Mouse (Mus musculus): ENCODE results near the gene Rbbp6. TPM values are rescaled to one million over a fixed set of nuclear protein-coding genes. Genes with fewer than 3 reads are reported as not detected.

The Rbbp6 gene
- polyA plus RNA-seq, 1 experiment from 2014 or later = 24.9 TPM

DNA sequence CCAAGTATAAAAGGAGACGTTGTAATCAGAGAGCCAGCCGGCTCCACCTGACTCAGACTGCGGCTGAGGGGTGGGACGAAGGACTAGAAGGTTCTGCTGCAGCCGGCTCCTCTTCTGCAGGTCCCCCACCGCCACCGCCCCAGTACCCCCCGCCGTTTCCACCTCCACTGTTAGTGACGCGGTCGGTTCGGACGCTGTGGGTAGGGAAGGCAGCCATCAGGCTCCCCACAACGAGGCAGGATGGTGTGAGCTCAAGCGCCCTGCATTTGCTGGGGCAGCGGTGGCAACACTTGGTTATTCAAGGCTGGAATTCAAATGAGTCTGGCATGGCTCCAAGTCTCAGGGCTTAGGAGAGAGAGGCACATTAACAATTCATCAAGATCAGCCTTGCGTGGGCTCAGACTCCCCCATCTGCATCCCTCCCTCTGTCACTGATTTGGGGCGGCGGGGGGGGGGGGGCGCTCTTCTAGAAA is 65.3 kb downstream of the Rbbp6 start:
- Histone ChIP-seq H3K4me3 (peak overlapping the region; percentile 60), H3K36me3 (no peaks in the 10 kb centered on the region), H3K27me3 (ENCODE audit: low read depth, poor library complexity, severe bottlenecking) (peaks cover 11% of the 10 kb centered on the region), H3K27ac (replicated peaks) (peak overlapping the region; percentile 92), H3K9me3 (replicated peaks) (0 out of 2 replicates have a peak, but pooled peaks cover 4% of the 10 kb centered on the region), H3K4me1 (peaks cover 26% of the 10 kb centered on the region)
- peak; percentile 71 for DNase-seq (ENCODE audit: low spot score)
- WGBS = 1% methylated on average over 21 of the region's 21 CpGs

DNA sequence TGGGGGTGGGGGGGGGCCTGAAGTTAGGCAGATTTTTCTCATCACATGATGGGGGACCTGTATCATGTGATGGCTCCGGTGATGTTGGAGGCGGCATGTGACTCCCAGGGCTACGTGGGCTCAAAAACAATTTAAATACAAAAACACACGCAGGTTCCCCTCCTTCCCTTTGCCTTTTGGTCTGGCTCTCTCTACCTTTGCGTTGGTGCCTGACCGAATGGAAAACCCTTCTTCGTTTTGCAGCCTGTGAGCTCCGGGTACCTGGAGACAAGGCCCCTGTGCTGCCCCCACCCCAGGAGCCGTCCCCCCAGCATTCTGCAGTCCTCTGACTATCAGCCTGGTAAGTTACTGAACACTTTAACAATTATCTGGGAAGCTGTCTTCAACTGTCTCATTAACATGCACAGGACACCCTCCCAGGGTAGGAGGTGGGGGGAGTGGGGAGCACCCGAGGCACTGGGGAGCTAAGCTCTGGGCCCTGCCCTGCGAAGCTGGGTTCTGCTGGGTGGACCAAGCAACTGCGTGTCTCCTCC is 65.8 kb downstream of the Rbbp6 start:
- whole genome bisulfite sequencing = 4% methylated on average over 12 of the region's 12 CpGs
- peaks cover 11% of the 10 kb centered on the region for H3K27me3 ChIP-seq (ENCODE audit: low read depth, poor library complexity, severe bottlenecking)
- peaks cover 26% of the 10 kb centered on the region for H3K4me1 ChIP-seq
- H3K4me3 ChIP-seq = peak overlapping the region; percentile 60
- H3K9me3 ChIP-seq (replicated peaks) = 0 out of 2 replicates have a peak, but pooled peaks cover 4% of the 10 kb centered on the region
- no peaks in the 10 kb centered on the region for H3K36me3 ChIP-seq
- DNase-seq (ENCODE audit: low spot score) = peak; percentile 25
- peak overlapping the region; percentile 92 for H3K27ac ChIP-seq (replicated peaks)

DNA sequence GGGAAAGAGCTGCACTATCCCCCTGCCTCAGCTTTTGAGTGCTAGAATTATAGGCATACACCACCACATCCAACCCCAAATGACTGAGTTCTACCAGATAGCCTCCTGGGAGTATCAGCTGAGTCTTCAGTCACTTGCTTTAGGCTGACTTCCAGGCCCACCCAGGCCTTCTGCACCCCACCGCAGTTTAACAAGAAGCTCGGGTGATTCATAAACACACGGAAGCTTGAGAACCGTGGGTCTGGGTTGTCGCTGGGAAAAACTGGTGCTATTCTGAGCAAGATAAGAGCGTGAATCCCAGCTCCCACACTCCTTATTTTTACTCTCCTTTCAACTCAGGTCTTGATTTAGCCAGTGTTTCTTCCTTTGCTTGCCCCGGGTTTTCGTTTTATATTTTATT is 69.8 kb downstream of the Rbbp6 start:
- H3K27me3 ChIP-seq (ENCODE audit: low read depth, poor library complexity, severe bottlenecking) = peaks cover 4% of the 10 kb centered on the region; the same call in 1 of the 2 replicates
- WGBS = 88% methylated on average over 8 of the region's 8 CpGs

DNA sequence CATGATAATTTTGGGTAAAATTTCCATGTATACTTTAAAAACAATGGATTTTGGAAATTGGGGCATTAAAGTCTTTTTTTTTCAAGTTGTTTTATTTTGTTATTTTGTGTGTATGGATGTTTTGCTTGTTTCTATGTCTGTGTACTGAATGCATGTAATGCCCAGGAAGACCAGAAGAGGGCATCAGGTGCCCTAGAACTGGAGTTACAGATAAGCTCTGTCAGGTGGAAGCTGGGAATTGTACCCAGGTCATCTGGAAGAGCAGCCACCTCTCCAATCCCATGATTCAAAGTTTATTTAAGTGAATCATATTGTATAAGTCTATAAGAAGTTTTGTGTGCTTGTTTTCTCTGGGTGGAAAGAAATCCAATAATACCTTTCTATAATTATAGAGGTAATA is 73.8 kb downstream of the Rbbp6 start:
- Histone ChIP-seq H3K9me3 (replicated peaks) (no peaks in the 10 kb centered on the region), H3K36me3 (no peaks in the 10 kb centered on the region), H3K27ac (replicated peaks) (no peak overlapping the region), H3K27me3 (ENCODE audit: low read depth, poor library complexity, severe bottlenecking) (no peaks in the 10 kb centered on the region), H3K4me1 (peaks cover 5% of the 10 kb centered on the region; the same call in 1 of the 2 replicates), H3K4me3 (no peak overlapping the region)
- no peak for DNase-seq (ENCODE audit: low spot score)

More for the DNA sequence above, 69.8 kb downstream of the Rbbp6 start:
- Histone ChIP-seq H3K36me3 (no peaks in the 10 kb centered on the region), H3K9me3 (replicated peaks) (no peaks in the 10 kb centered on the region), H3K27ac (replicated peaks) (no peak overlapping the region), H3K4me3 (no peak overlapping the region), H3K4me1 (peaks cover 20% of the 10 kb centered on the region)
- no peak for DNase-seq (ENCODE audit: low spot score)

DNA sequence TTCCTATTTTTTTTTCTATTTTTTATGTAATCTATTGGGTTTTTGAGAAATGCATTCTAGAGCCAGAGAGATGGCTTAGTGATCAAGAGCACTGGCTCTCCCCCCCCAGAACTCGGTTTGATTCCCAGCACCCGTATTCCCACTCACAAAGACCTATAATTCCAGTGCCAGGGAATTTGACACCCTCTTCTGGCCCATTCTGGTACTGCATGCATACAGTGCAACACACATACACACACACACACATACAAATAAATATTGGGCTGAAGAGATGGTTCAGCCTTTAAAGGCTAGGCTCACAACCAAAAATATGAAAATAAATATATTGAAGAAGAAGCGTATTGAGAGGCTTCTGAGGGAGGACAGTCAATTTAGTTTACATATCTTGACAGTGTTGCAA is 79.7 kb downstream of the Rbbp6 start:
- 93% methylated on average over 3 of the region's 3 CpGs for WGBS
- peaks cover 5% of the 10 kb centered on the region; the same call in 1 of the 2 replicates for H3K4me1 ChIP-seq
- no peak overlapping the region for H3K27ac ChIP-seq (replicated peaks)
- no peaks in the 10 kb centered on the region for H3K9me3 ChIP-seq (replicated peaks)
- H3K27me3 ChIP-seq (ENCODE audit: low read depth, poor library complexity, severe bottlenecking) = no peaks in the 10 kb centered on the region
- H3K36me3 ChIP-seq = no peaks in the 10 kb centered on the region
- no peak for DNase-seq (ENCODE audit: low spot score)
- no peak overlapping the region for H3K4me3 ChIP-seq

DNA sequence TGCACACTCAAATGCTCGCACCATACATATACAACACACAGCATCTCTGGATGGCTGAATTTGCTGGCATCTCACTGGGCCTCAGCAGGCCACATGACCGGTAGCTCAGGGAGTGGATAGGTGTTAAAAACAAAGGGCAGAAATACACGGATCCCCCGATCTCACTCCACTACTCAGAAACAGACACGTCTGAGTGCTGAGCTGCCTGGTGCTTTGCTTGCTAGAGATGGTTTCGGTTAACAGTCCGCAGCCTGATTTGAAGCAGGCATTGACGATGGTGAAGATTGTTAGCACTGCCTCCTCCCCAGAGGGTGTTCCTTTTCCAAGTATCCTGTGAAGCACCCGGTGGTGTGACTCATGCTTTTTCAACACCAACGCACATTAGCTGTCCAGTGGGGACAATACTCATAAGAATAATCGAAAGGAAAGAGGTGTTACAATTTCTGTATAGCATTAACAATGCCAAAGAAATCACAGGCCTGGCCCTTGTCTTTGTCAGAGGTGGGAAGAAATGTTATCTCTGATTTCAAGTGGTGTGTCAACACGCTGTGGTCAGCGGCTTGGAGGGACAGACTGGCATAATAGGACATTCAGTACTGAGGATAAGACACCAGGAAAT is 81.1 kb downstream of the Rbbp6 start:
- Histone ChIP-seq H3K4me1 (peaks cover 5% of the 10 kb centered on the region; the same call in 1 of the 2 replicates), H3K9me3 (replicated peaks) (no peaks in the 10 kb centered on the region), H3K27ac (replicated peaks) (no peak overlapping the region), H3K27me3 (ENCODE audit: low read depth, poor library complexity, severe bottlenecking) (no peaks in the 10 kb centered on the region), H3K36me3 (no peaks in the 10 kb centered on the region), H3K4me3 (no peak overlapping the region)
- DNase-seq (ENCODE audit: low spot score) = no peak
- WGBS = 83% methylated on average over 13 of the region's 13 CpGs

Other genes starting within 250 kb of the Rbbp6 start
- 57.2 and 58.2 TPM in 2 replicates for gene Tnrc6a, start 158.2 kb downstream of the Rbbp6 start, polyA plus RNA-seq (2016; fragmentation: Nextera tagmentation; extraction: Ambion mirVana)
- gene Slc5a11, start 249.1 kb downstream of the Rbbp6 start, polyA plus RNA-seq (2016; fragmentation: Nextera tagmentation; extraction: Ambion mirVana) = 0.26 and 0.27 TPM in 2 replicates

All from midbrain, embryonic 10.5 days (tissue).